Mouse (Mus musculus): ENCODE data around the gene Lcor.

Lcor gene

GRCm38 (mm10) chr19:41482190-41482908, at the start of gene Lcor:
TSS of gene Lcor (plus strand) at chr19:41482637.
- peak; percentile 84 for DNase-seq

GRCm38 (mm10) chr19:41435366-41435765, 47.1 kb upstream of the Lcor start:
- no peak for DNase-seq

- DNase-seq: no peak
Measured at GRCm38 (mm10) chr19:41436461-41436860, 46.0 kb upstream of the Lcor start.

- DNase-seq: peak; percentile 42
Measured at GRCm38 (mm10) chr19:41438953-41439352, 43.5 kb upstream of the Lcor start.

- no peak for DNase-seq
Measured at GRCm38 (mm10) chr19:41441446-41441845, 41.0 kb upstream of the Lcor start.

GRCm38 (mm10) chr19:41441911-41442607, 40.4 kb upstream of the Lcor start:
- no peak for DNase-seq

GRCm38 (mm10) chr19:41442608-41442969, 39.8 kb upstream of the Lcor start:
- DNase-seq: no peak

GRCm38 (mm10) chr19:41444491-41444890, 37.9 kb upstream of the Lcor start:
- DNase-seq: no peak

GRCm38 (mm10) chr19:41445013-41445610, 37.3 kb upstream of the Lcor start:
- DNase-seq: no peak

GRCm38 (mm10) chr19:41445723-41446122, 36.7 kb upstream of the Lcor start:
- no peak for DNase-seq

GRCm38 (mm10) chr19:41447166-41447565, 35.3 kb upstream of the Lcor start:
- no peak for DNase-seq

- no peak for DNase-seq
Measured at GRCm38 (mm10) chr19:41447760-41448159, 34.7 kb upstream of the Lcor start.

GRCm38 (mm10) chr19:41449415-41450075, 32.9 kb upstream of the Lcor start:
- no peak for DNase-seq

- DNase-seq: no peak
Measured at GRCm38 (mm10) chr19:41452166-41452565, 30.3 kb upstream of the Lcor start.

GRCm38 (mm10) chr19:41454601-41455000, 27.8 kb upstream of the Lcor start:
- no peak for DNase-seq

GRCm38 (mm10) chr19:41455091-41455626, 27.3 kb upstream of the Lcor start:
- DNase-seq: no peak

- no peak for DNase-seq
Measured at GRCm38 (mm10) chr19:41457181-41457580, 25.3 kb upstream of the Lcor start.

- no peak for DNase-seq
Measured at GRCm38 (mm10) chr19:41462166-41462735, 20.2 kb upstream of the Lcor start.

GRCm38 (mm10) chr19:41463841-41464240, 18.6 kb upstream of the Lcor start:
- no peak for DNase-seq

- no peak for DNase-seq
Measured at GRCm38 (mm10) chr19:41466475-41466874, 16.0 kb upstream of the Lcor start.

GRCm38 (mm10) chr19:41473566-41474135, 8.8 kb upstream of the Lcor start:
- DNase-seq: no peak

- no peak for DNase-seq
Measured at GRCm38 (mm10) chr19:41474943-41475342, 7.5 kb upstream of the Lcor start.
